Mouse (Mus musculus): ENCODE data around the gene Coro2b.

The Coro2b gene

GRCm38 (mm10) chr9:62385062-62385461, 151.8 kb downstream of the Coro2b start:
- no peak for DNase-seq

DNA sequence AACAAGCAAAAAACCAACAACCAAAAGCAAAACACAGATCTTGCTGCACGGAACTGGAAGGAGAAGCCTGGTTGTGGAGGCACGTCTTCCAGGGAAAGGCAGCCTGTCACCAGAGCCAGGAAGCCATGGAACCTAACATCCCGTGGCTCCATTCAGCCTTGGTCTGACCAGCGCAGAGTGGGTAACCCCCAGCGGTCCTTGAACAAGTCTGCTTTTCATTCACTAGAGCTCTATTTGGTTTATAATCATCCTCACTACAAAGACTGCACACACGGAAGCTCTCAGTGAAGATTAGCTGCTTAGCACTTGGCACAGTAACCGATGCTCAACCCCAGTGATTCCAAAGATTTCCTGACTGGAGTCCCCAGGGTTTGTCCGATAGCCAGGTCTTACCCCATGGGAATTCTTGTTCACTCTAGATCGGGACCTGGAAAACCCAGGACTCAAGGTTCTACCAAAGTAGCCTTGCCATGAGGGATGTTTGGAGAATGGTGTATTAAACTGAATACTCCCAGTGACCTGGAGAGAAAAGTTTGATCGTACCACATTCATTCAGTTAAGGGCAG, 154.2 kb downstream of the Coro2b start:
- no peak for DNase-seq

- no peak for DNase-seq
Measured at GRCm38 (mm10) chr9:62381402-62381913, 155.4 kb downstream of the Coro2b start.

GRCm38 (mm10) chr9:62380351-62380750, 156.5 kb downstream of the Coro2b start:
- DNase-seq, result no peak

DNA sequence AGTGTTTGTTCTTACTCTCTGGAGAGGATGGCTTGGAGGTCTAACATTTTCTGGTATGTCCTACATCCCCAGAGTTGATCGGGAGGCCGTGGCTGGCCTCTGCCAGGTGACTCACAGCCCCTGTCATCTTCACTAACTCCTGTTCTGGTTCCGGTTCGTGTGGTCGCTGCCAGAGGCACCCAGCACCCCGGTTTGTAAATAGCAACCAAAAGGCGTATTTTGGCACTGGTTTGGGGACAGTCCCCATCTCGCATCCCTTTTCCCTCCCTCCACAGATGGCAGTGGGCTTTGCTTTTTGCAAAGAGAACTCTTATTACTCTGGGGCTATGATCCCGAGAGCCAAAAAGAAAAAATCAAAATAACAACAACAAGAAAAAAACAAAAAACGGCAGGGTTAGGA, 158.9 kb downstream of the Coro2b start:
- no peak for DNase-seq

GRCm38 (mm10) chr9:62374276-62374675, 162.6 kb downstream of the Coro2b start:
- no peak for DNase-seq

DNA sequence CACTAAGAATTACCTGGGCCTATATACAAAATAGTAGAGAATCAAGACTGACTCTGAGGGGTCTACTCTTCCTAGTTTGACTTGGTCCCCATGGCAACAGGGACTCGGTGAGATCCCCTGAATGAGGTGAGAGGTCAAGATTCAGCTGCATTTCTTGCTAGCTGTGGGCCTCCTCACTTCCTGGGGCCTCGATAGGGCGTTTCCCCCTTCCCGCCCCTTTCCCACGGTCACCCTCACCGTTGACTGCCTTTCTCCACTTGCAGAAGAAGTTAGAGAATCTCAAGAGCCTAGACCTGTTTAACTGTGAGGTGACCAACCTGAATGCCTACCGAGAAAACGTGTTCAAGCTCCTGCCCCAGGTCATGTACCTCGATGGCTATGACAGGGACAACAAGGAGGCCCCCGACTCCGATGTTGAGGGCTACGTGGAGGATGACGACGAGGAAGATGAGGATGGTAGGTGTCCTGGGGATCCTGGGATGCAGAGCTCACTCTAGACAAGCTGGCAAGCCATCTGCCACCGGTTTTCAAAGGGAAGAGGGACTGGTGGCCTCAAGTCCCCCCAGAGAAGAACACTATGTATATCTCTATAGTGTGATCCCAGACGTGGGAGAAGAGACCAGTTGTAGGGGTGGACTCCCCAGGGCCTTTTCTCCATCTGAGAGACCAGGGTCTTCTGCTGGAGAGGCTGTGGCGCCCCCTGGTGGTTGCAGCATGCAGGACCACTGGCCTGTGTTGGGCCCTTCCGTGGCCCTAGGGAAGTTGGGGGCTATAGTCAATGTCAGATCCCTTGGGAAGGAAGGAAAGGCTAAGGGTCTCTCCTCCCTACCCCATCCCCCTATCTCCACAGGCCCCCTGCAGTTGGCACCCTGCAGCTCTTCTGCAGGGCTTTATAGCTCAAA, 163.4 kb downstream of the Coro2b start:
- peak; percentile 89 to 90 for DNase-seq

GRCm38 (mm10) chr9:62372556-62373221, 164.2 kb downstream of the Coro2b start:
- DNase-seq, result no peak

- DNase-seq, result no peak
Measured at GRCm38 (mm10) chr9:62371745-62372555, 164.9 kb downstream of the Coro2b start.

- DNase-seq, result no peak
Measured at GRCm38 (mm10) chr9:62370648-62371280, 166.1 kb downstream of the Coro2b start.

- no peak for DNase-seq
Measured at GRCm38 (mm10) chr9:62370186-62370585, 166.7 kb downstream of the Coro2b start.

Data from B cell, adult 2 months (primary cell).